Mouse (Mus musculus) thymus, postnatal 14 days (tissue): ENCODE data around the gene Slc2a8.

Experiments
- DNase-seq: peaks from one replicate; pipeline ENCODE4 v3.0.0; 2021

Slc2a8 gene

DNA sequence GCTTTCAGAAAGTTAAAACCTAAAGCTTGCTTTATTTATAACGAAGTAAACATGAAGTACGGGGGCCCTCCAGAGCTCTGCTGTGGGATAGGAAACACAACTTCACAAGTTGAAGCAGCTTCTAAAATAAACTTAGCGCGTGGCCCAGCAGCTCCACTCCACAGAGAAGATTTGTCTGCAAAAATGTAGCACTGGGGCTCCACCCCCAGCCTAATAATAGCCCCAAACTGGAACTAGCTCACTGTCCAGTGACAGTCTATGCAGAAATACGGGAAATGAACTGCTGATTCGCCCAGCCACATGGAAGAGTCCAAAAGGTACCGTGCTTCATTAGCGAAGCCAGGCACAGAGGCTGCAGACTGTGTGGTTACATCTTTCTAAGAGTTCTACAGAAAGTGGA lies 12.6 kb downstream of the Slc2a8 start:
- no peak for DNase-seq

DNA sequence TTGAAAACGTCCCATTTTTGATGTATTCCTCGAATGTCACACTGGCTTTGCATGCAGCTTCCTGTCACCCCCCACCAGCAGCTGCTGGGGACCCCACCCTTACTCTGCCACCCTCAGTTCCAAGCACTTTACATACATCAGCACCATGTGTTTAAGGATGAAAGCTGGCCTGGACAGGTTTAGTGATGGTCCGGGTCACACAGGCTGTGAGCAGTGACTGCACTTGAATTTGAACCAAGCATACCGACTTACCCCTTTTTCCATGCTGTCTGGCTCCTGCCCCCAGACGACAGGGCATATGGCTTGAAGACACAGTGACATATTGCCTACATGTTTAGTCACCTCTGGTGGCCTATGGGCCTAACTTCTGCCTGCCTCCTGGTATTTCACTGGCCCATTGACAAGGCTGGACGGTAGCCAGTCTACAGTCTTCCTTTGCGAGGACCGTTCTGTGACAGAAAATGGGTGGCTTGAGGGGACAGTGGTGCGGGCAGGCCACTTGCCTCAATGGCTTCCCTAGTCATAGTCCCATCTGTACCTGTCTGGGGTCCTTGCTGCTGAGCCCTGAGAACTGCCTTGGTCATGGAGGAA lies 13.8 kb downstream of the Slc2a8 start:
- no peak for DNase-seq

DNA sequence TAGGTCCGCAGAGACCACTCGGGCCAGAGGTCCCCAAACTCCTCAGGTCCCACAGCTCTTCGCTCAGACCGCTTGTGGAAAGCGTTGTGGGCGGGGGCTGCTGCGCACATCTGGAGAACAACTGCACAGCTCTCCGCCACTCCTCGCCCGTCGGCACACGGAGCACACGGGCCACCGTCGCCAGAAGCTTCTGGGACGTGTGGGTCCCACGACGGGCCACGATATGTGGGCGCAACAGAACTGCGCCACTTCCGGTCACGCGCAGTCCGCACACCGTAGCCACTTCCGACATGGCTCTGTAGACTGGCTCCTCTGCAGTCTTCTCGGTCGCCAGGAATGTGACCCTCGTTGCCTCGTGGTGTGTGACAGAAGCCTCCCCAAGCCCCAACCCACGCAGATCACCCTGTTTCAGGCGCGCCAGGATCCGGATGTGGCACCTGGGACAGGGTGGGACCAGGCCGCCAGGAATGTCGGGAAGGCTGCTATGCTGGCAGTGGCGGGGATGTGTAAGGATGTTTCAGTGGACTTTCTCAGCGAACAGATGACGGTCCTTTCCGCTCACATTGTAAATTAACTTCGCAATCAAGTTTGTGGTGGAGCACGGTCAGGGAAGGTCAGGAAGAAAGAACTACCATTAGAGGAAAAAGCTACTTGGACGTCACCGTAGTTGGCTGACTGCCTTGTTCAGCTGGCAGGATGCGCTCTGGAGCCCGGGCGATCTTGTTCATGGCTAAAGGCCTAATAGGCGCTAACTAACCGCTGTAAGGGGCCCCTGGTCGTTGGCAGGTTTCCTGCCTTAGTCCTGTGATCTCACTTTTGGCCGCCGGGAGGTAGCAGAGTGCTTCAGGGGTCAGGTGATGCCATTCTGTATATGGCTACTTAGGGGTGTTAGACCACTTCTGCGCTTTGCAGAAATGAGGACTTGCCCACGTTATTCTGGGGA lies 14.9 kb downstream of the Slc2a8 start:
- peak; percentile 82 for DNase-seq

DNA sequence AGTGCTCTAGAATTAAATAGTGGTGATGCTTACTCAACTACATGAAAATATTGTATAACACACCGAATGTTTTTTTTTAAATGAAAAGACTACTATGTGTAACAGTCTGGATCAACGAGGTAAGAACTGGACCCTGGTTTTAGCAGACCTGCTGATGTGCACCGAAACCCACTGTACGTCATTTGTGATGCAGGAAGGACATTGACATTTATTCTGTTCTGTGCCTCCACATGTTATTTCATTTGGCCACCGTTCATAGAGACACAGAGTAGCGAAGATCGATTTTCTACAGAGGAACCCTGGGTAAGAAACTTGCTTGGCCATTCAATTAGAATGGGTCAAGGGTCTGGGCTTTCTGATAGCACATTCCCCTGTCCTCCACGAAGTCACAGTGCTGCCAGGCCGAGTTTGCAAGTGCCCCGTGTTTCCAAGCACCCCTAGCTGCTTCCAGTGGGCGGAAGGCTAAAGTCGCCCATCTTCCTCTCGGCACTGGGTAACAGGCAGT lies 15.6 kb downstream of the Slc2a8 start:
- no peak for DNase-seq

DNA sequence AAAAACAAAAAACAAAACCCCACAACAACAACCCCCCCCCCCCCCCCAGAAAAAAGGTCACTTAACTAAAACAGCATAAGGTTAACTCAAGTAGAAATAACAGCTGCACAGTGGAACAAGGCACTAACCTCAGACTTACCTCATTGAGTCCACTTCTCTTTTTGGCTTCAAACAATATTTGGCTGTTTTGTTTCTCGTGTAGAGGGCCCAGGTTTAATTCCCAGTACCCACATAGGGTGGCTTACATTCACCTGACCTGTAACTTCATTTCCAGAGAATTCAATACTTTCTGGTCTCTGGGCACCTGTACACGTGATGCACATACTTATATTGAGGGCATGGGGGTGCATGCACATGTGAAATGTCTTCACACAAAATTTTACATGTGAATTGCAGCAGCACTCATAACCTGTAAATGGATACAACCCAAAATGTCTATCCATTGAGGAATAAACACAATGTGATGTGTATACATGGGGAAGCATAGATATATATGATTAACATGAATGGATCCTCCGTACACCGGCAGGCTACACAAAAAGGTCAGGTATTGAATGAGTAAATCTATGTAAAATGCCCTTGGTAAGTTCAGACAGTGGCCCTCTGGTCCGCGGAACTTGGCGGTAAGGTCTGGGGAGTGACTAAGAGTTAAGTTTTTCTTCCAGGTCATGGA lies 16.2 kb downstream of the Slc2a8 start:
- DNase-seq: no peak

DNA sequence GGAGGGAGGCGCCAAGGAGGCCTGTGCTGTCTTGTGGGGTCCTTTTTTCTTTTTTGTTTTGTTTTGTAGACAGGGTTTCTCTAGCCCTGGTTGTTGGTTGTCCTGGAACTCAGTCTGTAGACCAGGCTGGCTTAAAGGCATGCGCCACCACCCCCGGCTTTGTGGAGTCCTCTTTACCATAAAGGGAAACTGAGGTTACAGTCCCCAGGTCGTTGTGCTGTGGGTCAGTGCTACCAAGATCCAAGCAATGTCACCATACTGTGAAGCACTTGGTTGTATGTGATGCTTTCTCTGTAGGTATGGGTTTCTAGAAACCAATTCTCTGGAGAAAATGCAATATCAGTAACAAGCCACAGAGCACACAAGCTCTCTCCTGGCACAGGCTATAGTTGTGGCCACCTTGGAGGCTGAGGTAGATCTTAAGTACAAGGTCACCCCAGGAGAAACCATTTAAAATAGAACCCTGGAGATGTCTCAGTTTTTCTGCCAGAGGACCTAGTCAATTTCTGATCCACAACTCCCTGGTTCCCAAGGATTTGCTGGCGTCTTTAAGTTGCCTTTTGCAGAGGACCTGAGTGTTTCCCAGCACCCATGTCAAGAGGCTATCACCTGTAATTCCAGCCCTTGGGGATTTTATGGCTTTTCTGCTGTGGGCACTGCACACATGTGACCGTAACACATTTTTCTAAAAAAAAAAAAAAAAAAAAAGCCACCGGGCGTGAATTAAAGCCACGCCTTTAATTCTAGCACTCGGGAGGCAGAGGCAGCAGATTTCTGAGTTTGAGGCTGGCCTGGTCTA lies 17.0 kb downstream of the Slc2a8 start:
- no peak for DNase-seq

DNA sequence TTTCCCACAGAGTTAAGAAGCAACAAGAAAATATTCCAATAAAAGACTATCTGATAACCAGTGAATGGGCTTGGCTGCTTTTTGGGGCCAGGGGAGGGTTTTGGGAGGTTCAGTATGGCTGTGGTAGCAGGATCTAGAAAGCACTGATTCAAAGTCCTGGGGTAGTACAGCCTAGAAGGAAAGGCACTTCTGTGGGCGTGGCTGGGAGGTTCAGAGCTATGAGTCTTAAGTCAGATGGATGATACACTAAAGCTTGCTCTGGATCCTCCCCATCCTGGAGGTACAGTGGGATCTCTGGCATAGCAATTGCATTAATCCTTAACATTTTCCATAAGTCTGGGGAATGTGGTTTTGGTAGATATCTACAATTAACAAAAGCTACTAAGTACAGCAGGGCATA lies 17.9 kb downstream of the Slc2a8 start:
- no peak for DNase-seq

DNA sequence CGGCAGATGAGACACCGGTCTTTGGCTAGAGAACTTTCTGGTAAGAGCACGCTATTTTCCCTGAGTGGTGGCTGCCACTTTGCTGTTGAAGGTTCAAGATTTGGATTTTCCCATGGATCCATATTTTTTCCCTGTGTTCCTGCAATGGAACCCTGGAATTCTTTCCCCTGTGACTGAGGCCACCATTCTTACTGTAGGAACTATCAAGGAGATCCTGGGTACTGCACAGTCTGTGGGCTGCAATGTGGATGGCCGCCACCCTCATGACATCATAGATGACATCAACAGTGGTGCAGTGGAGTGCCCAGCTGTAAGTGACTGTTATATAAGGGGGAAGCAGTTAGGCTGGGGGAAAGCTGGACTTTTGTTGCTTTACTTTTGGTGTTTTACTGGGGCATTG lies 18.3 kb downstream of the Slc2a8 start:
- no peak for DNase-seq

DNA sequence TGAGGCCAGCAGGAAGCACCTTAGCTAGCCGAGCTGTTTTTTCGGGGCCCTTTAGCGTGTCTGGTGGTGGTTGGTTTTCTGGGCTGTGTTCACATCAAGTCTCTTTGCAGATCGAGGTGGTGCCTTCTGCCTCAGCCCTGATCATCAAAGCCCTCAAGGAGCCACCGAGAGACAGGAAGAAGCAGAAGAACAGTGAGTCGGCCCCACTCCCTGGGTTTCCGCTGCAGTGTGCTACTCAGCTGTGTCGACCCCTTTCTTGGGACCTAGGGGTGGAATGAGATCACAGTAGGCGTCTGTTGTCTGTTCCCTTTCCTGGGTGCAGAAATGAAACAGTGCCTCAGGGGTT lies 19.0 kb downstream of the Slc2a8 start:
- DNase-seq: peak; percentile 79

DNA sequence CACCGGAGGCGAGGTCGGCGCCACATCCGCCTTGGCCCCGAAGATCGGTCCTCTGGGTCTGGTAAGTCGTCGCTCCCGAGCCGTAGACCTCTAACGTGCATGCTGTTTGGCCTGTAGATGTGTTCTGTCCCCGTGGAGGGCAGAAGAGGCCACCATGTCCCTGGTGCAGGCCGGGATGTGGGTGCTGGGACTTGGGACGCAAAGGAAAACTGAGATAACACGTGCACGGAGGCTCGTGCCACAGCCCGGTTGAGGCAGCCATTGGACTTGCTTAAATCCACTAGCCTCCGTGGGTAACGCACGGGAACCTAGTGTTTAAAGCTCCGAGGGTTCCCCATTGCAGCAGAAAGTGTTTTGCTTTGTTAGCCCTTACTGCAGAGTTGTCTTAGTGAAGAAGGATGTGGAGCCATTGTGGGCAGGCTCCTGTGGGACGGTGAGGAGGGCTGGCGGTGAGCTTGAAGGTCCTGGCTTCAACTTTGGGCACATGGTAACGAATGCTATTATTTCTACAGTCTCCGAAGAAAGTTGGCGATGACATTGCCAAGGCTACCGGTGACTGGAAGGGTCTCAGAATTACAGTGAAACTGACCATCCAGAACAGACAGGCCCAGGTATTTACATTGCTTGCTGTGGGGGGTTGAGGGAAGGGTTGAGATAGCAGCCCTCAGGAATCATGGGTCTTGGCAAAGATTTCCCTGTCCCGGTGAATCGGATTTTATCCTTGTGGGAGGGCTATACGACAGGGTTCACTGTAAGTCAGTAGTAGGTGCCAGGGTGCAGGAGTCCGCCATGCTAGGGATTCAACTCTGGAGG lies 19.6 kb downstream of the Slc2a8 start:
- no peak for DNase-seq

DNA sequence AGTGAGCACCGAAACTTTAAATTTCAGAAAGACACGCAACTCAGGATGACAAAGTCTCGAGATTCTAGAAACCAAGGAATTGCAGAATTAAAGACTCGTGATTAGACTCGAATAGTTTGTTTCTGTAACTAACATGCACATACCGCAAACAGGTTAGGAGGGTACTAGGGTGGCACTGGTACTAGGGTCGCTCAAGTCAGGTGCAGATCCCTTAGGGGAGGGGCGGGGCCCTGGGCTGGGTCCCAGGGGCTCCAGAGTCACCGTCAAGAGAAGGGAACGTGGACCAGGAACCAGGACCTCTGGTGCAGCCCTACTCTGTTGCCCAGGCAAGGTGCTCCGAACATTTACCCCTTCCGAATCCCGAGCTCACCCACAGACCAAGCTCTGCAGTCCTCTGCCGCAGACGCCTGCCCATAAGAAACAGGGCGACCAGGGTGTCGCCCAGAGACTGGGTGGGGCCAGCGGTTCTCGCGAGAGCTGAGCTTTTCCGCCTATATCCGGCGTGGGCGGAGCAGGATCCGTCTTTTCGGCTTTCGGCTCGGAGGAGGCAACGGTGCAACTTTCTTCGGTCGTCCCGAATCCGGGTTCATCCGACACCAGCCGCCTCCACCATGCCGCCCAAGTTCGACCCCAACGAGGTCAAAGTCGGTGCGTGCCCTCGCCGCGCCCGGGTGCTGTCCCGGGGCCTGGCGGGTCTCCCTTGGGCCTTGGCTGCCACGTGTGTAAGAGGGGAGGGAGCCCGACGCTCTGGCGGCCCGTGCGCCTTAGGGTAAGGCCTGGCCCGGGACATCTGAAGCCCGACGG lies 20.5 kb downstream of the Slc2a8 start, which contains the start of the genes Rpl12 and Lrsam1:
Gene Rpl12 (plus strand): TSS at position 368 of the 804 bp plus-strand sequence.
Gene Lrsam1 (minus strand): TSS at position 423 of the 804 bp plus-strand sequence.
- DNase-seq: peak; percentile 97

DNA sequence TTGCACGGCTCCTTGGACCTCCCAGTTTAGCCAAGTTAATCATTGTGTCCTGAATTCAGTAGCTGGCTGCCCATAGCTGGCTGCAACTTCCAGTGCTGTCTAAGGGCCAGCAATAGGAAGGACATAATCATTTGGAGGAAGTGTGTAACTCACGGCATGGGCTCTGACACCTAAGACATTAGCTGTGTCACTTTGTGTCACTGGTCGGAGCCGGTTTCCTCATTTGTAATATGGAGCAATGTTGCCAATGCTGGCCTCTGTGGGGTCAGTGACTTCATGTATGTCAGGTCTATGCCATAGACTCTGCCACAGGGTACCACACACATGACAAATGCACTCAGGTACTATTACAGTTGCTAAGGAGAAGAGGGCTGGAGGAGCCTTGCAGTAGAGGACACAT lies 21.6 kb downstream of the Slc2a8 start:
- no peak for DNase-seq

DNA sequence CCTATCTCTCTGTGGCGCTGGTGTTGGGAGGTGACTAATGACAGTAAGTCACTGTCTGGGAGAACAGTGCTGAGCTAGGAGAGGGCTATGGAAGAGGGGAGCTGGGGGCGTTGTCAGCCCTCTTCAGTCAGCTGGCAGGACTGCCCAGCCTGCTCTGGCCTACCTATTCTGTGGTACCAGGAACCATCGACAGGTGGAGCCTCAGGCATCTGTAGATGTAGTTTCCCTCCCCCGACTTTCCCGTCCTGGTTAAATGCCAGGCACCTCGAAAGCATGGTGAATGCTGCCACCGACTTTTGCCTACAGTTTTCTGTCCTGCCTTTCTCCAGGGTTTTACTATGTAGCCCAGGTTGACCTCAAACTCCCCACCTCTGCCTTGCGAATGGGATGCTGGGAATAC lies 24.5 kb downstream of the Slc2a8 start:
- DNase-seq: no peak

DNA sequence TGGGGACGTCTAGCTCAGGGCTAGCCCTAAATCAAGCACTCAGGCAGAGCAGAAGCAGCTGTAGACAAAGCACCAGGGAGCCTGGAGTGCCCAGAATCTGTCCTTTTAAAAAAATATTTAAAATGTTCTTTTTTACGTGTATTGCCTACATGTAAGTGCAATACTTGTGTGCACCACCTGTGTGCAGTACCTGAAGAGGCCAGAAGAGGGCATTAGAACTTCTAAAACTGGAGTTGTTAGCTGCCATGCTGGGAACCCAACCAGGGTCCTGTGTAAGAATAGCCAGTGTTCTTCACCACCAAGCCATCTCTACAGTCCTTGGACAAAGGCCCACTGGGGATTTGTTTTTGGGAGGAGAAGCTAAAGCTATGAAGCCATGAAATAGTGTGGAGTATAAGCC lies 27.3 kb downstream of the Slc2a8 start:
- DNase-seq: peak; percentile 30

DNA sequence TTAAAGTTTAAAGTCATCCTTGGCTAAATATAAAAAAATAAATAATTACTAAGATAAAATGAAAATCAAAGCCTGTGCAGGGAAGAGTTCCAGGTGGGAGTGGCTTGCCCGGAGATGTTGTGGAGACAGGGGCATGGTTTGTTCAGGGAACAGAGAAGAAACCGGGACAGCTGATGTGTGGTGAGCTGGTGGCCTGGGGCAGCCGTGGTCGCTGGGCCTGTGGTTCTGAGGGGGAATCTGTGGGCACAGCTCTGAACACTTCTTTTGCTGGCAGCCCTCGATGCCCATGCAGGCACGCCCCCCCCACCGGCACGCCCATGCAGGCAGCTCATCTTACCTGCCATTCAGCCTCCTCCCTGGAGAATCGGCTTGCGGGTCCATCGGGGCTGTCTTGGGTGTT lies 34.4 kb downstream of the Slc2a8 start:
- no peak for DNase-seq

DNA sequence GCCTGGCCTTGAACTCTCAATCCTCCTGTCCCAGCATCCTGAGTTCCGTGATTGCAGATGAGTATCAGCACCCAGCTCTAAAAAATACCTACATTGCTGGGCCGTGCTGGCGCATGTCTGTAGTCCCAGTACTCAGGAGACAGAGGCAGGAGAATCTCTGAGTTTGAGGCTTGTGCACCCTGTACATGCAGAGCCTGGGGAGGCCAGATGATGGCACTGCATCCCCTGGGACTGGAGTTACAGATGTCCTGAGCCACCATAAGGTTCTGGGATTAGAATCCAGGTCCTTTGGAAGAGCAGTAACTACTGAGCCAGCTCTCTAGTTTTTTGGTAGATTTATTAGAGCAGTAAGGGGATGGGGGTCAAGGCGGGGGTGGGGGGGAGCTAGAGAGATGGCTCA lies 41.4 kb downstream of the Slc2a8 start:
- DNase-seq: no peak

DNA sequence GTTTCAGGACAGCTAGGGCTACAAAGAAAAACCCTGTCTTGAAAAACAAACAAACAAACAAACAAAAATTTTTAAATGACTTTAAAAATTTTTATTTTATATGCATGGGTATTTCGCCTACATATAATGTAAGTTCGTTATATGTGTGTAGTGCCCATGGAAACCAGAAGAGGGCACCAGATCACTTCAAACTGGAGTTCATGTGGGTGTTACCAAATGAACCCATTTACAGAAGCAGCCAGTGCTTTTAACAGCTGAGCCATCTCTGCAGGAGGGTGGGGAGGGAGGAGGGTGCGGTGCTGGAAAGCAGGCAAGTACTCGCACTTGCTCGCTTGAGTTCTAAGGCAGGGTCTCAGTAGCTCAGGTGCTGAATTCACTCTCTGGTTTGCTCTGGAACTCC lies 42.5 kb downstream of the Slc2a8 start:
- peak; percentile 76 for DNase-seq

DNA sequence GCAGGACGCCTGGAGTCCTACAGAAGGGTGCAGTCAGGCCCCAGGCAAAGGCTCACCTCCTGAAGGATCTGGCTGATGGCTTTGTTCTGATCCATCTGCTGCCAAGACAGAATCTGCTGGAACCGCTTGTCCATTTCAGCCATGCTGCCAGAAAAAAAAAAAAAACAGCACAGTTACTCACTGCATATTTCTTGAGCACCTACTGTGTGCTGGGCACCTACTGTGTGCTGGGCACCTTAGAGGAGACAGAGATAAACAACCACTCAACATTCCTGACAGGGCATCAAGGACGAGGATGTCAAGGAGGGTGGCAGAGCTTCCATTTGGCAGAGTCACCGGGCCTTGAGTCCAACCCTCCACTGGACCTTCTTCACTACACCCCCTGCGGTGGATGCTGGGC lies 43.1 kb downstream of the Slc2a8 start:
- DNase-seq: no peak

DNA sequence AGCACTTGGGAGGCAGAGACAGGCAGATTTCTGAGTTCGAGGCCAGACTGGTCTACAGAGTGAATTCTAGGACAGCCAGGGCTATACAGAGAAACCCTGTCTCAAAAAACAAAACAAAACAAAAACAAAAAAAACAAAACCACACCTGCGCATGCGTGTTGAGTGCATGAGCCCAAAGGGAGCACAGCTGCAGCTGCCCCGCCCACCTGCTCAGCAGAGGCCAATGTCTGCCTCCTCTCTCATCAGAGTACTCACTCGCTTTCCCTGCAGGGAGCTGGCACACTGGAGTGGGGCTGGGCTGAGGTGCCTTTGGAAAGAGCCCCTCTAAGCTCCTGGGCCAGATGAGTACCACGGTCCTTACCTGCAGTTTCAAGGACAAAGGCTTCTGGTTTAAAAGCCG lies 50.2 kb downstream of the Slc2a8 start:
- DNase-seq: peak; percentile 89

DNA sequence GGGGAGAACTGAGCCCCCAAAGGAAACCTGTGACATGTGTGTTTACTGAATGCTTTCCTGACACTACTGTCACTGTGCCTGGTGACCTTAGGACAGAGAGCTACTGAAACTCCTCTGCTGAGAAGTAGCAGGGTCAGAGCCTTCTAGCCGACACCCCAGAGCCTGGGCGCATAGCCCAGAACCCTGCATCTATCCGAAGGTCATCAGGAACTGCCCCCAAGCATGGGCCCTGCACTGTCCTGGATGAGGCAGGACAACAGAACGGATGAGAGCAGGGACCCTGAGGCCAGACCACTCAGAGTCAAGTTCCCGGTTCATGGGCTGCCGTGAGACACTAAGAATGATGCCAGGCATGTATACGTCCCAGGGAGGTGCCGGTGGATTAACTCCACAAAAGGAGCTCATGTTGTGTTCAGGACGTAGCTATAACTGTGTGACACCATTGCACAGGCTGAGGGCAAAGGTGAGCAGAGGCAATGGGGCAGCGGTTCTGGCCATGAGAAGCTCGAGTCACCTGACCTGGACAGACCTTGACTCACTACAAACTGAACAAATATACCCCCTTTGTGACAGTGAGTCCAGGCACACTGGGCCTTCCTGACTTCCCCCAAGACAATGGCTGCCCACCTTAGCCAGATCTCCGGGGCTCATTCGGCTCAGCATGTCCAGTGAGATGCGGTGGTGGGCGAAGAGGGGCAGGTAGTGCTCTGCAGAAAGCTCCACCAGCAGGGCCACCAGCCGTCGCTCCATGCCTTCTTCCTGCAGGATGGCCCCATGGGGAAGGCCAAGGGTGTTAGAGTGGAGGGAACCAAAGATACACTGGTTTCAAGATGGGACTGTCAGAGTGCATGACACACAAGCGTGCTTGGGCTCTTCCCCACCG lies 52.7 kb downstream of the Slc2a8 start:
- DNase-seq: no peak
